Mouse (Mus musculus) kidney, postnatal 36 days (tissue): ENCODE data around the gene Arid1b.

Experiments
- DNase-seq, 2 experiments: peaks; one replicate each; pipeline ENCODE4 v3.0.0; 2021 to 2022; ENCODE audit warnings: mixed read lengths in 2 of 2

Arid1b gene

DNA sequence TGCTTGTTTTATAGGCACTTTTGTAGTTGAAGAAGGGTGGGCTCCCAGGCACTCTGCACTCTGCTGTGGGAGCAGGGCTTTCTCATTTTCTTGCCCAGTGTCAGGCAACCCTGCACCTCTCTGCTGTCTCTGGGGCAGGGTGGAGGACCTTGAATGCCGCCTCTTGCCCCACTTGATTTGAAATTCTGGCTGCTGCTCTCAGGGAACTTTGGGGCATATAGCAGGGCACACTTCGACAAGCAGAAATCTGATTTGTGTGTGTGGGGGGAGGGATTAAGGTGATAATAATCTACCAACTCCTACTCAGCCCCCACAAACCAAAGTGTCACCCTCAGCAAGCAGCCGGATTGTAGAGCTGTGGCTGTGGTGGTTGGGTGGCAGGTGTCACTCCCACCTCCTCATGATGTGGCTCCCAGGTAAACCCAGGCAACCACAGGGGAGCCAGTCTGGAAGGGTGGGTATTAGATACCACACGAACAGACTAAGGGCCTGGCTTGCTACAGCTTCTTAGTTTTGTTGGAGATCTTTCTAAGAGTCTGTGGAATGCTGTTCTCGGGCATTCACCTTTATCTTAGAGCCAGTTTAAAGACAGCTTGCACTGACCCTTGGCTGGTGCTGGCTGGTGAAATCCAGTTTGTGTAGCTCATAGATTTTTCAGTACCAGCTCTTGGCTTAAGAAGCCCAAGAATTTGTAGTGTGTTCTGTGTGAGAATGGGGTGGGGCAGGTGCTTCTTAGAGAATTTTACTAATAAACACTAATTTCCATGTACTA is 131.1 kb downstream of the Arid1b start:
- peak; percentile 80 to 84 for DNase-seq

DNA sequence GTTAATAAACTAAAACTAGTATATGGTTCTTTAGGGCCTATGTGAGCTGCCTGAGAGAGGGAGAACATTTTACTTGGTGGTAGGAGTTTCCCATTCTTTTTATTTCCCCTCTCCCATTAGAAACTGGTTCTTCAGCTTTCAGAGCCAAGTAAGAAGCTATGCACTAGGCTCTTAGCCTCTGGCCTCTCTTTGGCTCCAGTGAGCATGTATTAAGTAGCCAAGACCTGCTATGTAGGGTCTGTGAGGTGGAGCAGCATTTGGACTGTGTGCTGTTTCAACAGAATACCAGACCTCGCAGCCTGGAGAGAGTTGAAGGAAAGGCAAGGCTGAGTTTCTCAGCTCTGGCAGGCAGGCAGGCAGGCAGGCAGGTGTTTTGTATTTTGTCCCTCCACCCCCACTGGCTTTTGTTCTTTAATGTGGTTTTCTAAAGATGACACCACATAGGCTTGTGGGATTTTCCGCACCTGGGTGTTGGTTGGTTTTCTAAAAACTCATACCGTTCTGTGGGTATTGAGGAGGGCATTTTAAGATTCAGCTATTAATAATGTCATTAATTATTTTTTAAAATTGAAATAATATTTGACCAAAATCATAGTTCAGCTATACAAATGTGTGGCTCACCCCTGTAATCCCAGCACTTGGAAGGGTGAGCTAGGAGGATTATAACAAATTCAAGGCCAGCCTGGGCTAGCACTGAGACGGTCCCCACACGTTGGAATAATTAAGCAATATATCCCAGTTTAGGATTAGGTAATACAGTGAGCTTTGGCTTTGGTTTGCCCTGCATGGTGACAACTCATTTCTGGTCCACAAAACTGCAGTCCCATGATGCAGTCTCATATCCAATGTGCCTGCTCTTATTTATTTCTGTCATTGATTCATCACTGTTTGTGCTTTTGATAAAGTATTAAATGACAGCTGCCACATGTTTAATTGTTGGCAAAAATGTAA is 132.0 kb downstream of the Arid1b start:
- peak; percentile 44 to 76 for DNase-seq

DNA sequence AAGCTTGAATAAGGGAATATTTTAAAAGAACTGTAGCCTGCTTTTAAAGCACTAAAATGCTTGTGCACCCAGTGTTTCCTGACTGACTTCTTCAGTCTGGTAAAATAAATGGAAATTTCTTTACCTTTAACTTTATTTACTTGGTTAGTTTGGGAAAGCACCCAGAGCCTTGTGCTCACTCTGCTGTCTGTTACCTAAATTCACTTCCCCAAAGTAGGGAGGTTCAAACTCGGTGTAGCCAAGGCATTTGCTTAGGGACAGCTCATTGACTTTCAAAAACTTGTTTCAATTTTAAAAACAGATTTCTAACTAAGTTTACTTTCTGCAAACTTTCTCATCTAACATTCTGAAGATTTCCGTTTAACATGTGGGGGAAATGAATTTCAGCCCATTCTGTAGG is 135.5 kb downstream of the Arid1b start:
- no peak for DNase-seq

DNA sequence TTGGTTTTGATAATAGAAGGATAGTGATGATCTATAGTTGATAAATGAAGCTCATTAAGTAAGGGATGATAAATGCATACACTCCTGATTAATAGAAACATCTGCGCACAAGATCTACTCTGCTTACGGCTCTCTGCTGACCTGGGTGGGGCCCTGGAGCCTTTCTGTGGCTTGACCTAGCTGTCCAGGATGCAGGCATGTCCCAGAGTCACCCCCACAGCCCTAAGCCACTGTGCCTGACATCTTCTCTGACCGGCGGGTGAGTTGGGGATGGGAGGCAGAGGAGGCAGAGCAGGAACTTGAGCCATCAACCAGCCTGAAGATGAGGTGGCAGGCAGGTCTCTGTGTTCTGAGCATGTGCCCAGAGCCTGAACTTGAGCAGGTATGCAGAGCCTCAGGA is 136.0 kb downstream of the Arid1b start:
- DNase-seq = no peak

DNA sequence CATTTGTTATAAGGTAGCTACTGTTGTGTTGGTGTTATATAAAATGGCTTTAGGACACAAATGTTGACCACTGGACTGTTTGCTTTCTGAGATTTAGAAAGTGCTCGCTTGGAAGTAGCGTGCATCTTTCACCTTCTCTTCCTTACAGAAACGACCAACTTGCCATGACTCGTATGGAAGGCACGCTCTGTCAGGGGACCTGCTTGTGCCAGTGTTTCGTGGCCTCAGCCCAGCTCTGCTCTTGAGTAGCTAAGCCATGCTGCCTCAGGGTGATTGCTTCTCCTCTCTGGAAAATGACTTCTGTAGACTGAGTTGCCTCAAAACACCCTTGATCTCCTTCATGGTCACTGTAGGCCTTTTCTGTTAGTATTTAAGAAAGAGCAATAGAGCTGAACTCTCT is 137.6 kb downstream of the Arid1b start:
- peak in 1 of 2 experiments; percentile 24 for DNase-seq

DNA sequence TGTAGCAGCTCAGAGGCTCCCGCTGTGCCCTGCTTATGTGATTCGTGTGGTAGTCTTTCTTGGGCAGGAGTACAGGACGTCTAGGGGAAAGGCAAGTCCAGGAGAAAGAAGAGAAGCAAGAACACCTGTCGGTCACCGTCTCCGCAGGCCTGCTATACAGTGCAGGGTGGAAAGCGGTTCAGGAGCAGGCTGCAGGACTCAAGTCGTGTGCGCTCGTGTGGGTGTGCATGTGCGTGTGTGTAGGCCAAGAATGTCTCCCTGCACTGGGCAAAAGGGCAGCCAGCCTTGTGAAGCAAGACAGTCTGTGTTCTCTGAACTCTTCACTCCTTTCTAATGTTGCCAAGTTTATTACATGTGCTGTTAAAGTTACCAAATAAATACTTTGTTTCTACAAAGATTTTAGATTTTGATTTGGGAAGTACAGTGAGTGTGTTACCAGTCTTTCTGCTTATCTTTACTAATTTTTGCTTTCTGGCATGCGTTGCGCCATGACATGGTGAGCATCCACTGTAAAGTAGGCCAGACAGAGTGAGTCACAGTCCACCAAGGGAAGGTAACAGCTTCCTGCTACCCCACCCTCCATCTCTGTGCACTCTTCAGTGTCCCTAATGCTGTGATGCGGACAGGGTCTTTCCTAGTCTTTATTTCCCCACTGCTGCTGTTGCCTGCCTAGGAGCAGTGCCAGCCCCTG is 138.3 kb downstream of the Arid1b start:
- DNase-seq = peak; percentile 73 to 78

DNA sequence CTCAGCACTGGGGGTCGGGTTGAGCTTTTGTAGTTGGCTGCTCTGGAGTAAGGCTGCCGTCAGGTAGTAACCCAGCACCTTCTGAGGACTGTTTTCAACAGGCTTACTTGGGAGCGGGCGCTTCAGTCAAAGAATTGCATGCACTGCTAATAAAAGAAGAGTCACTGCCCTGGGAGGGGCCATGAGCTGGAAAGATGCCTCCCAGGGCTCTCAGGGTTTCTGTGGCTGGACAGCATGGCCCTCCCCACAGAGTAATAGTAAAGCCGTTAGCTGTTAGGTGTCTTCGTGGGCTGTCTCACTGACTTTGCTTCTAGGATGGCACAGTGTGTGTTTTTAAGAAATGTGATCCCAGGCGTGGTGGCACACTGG is 138.8 kb downstream of the Arid1b start:
- peak; percentile 42 to 46 for DNase-seq

DNA sequence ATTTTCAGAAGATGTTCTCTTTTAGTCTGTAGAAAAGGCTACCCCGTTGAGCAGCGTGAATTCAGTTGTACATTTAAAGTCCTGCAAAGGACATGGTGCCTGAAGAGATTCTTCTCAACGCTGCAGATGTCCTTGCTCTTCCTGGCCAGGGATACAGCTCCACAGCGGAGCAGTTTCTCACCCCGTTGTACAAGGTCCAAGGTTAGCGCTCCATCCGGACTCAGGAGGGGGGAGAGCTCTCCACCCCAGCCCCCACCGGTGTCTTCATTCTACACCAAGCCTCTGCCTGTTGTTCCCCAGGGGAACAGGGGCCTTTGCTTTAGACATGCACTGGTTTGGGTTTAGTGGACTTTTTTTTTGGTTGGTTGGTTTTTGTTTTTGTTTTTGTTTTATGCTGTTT is 139.7 kb downstream of the Arid1b start:
- peak; percentile 63 to 70 for DNase-seq

DNA sequence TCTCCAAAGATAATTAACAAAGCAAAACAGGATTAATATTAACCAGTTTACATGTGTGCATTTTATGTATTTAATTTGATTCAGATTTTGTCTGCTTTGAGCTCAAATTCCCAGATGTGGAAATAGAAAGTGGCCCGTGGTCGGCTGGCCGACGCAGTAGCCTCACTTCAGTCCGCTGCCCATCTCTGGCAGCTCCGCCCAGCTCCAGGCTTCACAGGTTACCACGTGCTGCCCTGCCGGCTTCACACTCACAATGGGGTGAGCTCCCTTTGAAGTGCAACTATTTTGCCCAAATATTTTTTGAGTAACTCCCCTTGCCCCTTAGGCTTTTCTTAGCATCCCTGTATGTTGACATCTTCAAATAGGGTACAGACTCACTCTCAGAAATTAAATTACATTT is 140.1 kb downstream of the Arid1b start:
- peak; percentile 54 to 69 for DNase-seq

DNA sequence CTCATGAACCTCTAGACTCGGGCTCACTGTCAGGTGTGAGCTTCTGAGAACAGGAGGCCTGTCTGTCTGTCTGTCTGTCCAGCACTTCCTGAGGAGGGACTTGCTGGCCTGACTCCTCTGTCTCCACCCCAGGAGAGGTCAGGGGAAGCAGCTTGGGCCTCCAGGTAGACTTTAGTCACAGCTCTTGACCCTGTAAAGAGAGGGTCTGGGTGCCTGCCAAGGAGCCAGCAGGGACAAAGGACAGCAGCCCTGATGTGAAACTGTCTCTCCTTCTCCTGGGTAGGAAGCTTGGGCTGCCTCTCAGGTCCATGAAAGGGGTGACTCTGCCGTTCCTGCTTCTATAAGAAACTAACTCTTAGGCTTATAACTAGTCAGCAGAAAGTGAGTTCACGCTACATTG is 143.8 kb downstream of the Arid1b start:
- peak; percentile 85 to 89 for DNase-seq

DNA sequence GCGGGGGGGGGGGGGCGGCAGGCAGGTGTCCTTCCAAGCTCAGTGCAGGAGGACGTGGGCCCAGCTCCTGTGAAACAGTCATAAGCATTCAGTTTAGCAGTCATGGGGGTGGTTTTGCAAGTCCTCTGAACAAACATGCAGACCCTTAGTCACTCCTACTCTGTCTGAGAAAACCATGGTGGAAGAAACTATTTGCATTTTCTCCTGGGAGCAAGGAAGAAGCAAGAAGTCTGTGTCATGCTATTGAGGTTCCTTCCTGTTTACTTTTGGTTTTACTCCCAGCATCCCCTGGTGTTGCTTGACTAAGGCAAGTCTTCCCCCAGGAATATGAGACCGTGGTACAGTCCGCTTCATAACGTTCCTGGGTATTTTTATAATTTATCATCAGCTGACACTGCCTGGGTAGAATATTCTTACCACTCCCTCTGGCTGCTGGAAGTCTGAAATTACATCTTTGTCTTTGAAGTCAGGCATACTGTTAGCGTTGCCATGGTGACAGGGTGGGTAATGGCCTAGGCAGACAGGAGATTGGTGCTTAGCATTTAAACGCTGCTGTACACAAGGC is 144.6 kb downstream of the Arid1b start:
- DNase-seq = peak; percentile 66 to 76

DNA sequence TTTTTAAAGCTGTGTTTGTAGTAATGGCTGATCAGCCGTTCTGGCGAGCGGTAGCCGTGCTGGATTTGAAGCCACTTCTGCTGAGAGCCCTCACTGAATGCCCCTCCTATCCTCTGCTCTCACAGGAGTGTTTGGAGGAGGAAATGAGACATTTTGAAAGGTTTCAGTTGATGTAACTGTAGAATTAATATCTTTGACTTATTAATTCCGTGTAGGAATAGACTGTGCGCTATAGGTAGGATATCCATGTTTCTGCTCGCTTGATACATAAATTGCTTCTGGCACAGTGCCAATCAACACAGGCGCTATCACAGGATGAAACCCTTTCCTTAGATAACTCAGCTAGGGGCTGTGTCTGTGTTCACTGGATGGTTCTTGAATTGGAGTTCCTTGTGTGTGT is 145.4 kb downstream of the Arid1b start:
- no peak for DNase-seq

DNA sequence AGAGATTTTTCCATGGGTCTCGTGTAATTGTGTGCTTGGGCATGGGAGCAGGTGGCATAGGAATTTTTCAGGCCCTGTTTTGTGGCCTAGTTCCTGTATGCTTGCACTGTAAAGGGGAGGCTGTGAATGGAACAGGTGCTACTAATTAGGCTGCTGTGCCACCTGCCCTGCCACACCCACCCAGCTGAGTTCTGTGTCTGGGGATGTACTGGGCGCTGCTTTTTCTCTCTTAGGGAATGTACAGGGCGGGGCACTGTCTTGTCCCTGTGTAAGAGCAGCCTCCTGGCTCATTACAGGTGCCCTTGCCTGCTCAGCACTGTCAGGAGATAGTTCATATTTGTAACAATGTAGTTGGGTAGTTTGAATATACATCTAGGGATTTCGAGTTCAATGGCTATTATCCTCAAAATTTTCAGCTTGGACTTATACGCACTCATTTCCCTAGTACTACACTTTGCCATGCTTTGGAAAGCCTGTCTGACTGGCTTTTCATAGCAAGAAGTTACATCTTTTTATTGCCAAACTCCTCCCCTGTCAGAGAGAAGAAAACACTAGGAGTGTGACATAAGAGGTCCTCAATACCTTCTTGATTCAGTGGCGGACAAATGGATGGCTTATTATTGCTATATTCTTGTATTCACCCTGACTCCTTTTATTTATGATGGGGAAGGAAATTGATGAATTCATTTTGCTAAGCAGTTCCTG is 149.8 kb downstream of the Arid1b start:
- no peak for DNase-seq

DNA sequence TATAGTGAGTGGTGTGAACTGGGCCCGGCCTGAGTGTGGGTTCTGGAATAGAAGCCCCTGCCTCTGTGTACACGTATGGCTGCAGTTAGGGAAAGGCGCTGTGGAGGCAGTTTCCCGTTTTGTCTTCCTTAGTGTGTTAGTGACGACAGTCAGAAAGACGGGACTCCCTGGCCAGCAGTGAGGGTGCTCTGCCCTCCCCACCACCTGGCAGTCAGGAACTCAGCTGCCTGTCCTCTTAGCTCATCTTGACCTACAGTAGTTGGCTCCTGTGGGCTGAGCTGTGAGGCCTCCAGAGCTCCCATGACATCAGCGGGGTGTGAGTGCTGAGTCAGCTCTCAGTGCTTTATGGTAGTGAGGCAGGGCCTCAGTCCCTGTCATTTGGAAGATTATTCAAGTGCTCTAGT is 156.5 kb downstream of the Arid1b start:
- DNase-seq = peak; percentile 35 to 37

DNA sequence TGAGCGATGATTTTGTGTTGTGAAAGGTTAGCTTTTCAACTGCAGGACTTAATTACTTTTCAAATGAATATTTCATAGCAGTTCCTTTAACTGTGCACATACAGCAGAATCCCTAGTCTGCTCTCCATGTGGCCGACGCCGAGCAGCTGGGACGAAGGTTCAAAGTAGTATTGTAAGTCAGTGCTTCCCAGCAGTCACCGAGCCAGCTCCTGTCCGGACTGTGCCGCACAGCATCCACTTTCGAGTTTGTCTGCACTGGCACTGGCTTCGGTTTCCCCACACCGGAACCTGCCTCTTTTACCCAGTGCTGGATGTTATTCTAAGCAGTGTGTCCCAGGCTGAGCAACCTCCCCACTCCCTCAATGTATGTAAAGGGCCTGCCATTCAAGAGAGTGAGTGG is 157.7 kb downstream of the Arid1b start:
- peak; percentile 46 to 61 for DNase-seq

DNA sequence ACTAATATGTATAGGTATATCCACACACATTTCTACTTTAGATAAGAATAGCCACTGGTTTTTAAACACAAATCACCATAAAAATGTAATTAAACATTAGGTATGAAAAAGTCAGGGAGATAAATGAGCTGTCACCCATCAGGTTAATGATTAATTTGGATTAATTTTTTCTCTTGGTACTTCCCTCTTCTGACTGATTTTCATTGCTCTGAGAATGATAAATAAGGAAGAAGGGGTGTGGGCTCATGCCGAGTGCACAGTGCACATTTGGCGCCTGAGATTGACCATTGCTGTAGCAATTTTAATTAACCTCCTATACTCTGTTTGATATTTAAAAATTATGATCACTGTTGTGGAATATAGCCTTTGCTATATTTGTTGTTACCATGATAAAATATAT is 159.3 kb downstream of the Arid1b start:
- no peak for DNase-seq

DNA sequence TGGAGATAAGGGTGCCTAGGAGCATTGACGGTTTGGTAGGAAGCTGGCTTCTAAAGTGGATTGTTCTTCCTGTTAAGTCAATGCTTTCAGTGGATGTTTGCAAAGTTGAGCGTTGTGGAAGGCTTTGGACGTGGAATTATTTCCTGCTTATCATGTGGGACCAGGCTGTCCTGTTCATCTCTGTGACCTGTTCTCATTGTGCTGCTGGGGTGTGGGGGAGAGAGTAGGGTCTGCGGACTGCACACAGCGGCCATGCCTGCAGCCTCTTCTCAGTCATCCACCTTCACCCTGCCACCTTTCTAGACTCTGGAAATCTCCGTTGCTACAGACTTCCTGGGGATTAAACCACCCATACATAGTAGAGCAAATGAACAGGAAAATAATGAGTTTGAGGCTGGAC is 160.2 kb downstream of the Arid1b start:
- no peak for DNase-seq

DNA sequence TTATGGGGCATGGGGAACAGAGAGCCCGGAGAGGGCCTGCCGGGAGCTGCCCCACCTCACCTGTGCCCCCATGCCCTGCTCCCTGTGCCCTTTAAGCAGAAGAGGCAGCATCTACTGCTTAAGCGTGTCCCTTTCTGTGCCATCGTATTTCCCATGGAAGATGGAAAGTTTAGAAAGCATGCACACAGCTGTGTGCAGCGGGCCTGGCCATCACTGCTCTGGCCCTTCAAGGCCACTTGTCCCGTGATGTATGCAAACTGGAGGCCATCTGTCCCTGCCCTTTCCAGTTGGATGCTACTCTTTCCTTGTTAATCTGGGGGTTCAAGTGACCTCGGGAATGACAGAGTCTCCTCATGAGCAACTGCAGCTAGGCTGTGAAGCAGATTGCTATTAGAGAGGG is 163.5 kb downstream of the Arid1b start:
- no peak for DNase-seq

DNA sequence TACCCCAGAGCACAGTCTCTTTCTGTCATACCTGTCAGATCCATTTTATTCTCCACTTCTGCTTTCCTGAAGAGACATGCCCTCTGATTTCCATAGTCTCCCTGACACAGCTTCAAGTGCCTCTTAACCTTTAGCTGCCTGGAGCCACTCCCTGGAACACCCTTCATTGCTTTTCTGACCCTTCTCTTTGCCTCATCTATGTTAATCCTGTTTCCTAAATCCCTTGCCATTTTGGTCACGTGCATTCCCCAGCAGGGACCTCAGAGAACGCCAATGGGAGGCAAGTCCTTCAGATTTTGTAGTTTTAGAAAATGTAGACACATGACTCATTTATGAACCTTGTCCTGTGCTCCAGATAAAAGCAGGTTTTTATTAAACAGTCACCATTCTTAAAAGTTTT is 168.4 kb downstream of the Arid1b start:
- DNase-seq = no peak

DNA sequence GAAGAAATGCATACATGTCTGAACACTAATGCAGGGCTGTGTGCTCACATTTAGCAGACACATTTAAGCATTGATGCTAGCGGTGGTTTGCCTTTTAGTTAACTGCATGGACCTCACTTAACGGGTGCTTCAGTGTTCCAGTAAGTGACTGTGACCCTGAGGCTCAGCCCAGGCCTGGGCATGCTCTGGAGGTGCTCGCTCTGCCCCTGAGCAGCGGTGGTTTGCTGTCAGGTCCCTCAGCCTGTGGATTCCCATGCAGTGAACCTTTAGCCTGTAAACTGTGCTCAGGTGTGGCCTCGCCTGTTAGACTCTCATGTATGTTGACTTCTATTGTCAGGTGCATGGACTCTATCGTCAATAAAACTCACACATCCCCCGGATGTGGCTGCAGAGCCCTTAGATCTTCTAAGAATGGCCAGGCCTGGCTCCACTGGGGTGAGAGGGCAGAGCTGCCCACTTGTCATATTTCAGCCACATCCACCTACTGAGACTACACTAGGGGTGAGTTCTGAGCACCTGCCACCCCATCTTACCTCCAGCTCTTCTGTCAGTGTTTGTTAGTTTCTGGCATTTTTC is 169.2 kb downstream of the Arid1b start:
- DNase-seq = no peak

DNA sequence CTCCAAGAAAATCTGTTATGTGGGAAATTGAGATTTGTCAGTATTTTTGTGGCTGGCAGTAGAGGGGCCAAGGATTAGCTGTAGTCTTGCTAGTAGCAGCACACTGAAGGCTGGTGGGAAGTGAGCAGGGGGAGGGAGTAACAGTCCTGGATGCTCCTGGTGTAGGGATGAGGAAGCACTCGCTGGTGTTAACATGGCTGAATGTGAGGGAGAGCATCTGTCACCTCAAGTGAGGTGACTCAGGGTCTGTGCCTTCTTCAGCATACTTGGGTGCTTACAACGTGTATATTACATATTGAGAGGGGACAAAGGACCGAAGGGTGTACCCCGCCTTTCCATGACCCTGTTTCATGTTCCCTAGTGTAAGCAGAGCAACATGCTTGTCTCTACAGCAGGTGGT is 170.7 kb downstream of the Arid1b start:
- DNase-seq = no peak

DNA sequence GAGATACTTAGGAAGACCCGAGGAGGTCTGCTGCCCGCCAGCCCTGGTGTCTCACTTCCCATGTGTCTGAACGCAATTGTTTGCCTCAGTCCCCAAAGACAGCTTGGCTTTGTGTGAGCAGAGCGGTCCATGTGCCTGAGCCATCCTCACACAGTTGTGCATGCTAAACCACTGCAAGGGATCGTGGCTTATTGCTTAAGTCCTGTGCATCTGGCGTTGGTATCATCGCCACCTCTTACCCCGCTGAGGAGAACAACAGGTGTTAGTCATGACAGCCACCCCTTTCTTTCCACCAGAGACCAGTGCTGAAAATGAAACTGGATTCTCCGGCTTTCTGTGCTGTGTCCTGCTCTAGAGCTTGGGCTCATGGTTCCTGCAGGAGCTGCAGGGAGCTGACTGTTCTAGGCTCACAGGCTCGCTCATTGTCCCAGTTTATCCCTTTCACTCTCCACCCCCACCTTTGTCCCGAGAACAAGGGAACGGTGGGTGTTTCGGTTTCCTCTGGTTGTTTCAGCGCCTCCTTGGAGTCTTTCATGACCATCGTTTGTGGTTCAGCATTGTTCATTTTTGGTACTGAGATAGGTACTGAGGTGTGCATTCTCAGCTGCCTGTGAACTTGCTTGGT is 171.2 kb downstream of the Arid1b start:
- DNase-seq = no peak
